Mouse (Mus musculus): ENCODE results near the gene Trim62. TPM values are rescaled to one million over a fixed set of nuclear protein-coding genes. Genes with fewer than 3 reads are reported as not detected.

Trim62 gene
- total RNA-seq, 2 experiments from 2014 or later: 0.34 to 0.45 TPM

DNA sequence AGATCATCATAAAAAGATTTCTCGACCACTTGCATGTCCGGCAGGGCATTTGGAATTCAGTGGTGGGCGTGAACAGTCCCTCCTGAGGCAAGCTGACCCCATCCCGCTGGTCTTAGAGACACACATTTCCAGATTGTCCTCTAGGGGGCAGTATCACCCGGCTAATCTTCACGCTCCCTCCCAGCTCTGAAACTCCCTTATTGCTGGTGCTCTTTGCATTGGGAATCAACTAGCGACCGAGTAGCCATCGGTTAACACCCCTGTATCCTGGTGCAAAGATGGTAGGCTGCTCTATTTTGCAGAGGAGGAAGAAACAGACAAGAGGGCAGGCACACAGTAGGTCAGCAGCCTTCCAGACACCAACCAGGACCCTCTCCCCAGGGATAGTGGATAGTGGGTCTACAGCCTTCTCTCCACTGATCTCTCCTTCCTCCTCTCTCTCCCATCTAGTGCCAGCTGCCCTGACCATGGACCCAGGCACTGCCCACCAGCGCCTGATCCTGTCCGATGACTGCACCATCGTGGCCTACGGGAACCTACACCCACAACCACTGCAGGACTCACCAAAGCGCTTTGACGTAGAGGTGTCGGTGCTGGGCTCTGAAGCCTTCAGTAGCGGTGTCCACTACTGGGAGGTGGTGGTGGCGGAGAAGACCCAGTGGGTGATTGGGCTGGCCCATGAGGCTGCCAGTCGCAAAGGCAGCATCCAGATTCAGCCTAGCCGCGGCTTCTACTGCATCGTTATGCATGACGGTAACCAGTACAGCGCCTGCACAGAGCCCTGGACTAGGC is 25.4 kb downstream of the Trim62 start:
- DNase-seq (ENCODE audit: low spot score): peak; percentile 28

DNA sequence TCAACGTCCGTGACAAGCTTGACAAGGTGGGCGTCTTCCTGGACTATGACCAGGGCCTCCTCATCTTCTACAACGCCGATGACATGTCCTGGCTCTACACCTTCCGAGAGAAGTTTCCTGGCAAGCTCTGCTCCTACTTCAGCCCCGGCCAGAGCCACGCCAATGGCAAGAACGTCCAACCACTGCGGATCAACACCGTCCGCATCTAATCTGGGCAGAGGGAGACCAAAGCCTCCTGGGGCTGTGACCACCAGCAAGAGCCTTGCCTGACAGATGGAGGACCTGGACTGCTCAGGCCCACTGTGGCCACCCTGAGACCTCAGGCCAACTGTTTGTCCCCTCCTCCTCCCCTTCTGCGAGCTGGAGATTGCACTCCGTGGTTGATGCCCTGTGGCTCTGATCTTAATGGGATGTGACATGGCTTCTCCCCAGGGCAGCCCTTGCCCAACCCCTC is 26.0 kb downstream of the Trim62 start:
- no peak for DNase-seq (ENCODE audit: low spot score)

DNA sequence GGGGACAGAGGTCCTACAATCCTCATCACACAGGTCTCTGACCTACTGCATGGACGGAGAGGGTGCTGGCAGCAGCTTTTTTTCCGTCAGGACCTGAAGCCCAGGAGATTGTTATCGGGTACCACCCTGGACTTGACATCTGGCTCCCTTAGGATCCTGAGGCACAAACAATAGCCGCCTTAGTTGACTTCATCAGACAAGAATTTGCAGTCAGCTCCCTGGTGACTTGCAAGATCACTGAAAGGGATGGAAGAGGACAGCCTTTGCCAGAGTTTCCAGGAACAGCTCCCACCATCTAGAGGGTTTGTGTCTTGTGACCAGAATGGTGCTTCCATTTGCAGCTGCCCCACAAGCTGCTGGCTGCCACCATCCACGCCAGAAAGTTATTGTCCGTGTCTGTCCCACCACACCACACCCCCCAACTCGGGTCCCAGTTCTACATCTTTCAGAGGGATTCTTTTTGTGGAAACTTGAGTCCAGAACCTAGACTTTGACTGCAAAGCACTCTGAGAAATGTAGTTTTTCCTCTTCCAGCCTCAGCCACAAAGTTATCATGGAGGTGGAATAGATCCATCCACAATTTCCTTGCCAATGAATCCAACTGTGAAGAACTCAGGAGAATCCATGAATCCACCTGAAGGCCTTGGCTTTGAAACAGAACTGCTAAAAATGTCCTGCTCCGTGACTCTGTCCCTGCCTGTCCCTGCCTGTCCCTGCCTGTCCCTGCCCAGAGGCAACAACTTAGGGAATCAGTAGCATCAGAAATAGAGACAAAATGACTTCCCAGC is 27.1 kb downstream of the Trim62 start:
- no peak for DNase-seq (ENCODE audit: low spot score)

DNA sequence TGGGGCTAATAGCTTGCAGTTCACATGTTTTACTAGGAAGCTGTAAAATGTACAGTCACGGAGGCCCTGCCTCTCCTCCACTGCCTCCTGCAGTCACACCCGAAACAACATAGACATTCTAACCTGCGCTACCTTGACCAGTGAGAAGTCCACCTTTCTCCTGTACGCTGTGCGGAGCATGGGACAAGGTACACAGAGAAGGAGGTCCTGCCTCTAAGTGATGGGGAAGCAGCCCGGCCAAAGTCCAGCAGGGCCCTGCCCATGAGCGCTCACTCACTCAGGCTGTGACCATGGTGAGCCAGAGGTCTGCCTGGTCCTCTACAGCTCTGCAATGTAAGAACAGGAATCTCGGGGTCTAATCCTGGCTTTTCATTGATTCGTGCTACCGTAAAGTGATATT is 28.7 kb downstream of the Trim62 start:
- DNase-seq (ENCODE audit: low spot score): no peak

DNA sequence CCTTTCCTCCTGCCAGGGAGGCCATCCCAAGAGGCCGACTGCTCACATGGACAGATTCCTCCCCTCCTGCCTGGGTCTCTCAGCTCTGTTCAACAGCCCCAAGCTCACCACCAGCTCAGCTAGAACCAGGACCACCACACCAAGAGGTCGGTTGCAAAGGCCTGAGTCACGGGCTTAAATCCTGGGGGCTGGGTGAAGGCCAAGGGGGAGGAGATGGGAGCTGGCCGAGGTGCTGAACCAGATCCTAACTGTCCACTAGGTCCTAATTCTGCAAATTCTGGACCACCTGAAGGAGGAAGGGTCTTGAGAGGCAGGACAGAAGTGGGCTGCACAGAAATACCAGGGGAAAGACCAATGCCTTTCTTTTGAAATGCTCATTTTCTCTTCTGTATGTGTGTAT is 30.4 kb downstream of the Trim62 start:
- DNase-seq (ENCODE audit: low spot score): no peak

DNA sequence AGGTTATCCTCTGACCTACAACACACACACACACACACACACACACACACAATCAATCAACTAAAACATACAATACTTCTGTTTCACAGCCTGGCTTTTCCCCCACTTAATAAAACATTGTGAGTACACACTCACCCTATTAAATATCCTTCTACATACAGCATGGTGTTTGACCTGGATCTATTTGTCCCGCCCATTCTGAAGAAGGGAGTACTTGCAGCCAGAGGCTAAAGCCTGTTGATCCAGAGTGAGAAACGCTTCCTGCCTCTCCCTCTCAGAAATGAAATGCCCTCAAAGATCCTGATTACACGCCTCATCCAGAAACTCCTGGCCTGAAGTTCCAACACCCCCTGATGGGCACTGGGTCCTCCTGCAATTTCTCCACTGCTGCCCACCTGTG is 33.7 kb downstream of the Trim62 start:
- no peak for DNase-seq (ENCODE audit: low spot score)

DNA sequence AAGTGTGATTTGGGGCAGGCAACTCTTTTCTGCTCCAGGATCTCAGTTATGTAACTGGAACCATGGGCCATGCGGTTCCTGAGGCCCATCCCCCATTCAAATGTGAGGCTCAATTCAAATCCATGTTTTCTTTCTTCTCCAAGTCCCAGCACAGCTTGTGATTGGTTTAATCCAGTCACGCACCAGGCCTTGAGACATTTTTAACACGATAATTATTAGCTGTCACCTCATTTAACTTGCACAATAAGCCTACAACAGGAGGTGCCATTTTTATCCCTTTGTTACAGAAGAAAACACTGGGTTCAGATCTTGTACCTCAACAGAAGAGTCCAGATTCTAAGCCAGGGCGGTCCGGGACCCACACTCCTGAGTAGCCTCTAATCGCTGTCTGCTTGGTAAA is 34.4 kb downstream of the Trim62 start:
- DNase-seq (ENCODE audit: low spot score): no peak

DNA sequence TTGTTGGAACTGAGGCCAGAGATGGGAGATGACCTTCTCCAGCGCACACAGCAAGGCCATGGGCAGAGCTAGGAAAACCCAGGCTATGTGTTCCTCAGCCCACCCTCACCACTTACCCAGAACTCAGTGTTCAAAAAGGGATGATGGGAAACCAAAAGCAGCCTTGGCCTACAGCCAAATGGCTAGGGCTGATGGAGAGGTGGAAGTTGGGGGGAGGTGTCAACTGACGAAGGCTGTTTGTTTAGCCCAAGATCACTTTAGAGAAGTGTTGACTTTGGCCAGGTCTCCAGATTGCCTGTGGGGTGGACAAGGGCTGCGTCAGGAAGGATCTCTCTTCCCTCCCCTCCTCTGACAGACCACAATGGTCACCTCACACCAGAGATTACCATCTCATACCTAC is 34.8 kb downstream of the Trim62 start:
- no peak for DNase-seq (ENCODE audit: low spot score)

DNA sequence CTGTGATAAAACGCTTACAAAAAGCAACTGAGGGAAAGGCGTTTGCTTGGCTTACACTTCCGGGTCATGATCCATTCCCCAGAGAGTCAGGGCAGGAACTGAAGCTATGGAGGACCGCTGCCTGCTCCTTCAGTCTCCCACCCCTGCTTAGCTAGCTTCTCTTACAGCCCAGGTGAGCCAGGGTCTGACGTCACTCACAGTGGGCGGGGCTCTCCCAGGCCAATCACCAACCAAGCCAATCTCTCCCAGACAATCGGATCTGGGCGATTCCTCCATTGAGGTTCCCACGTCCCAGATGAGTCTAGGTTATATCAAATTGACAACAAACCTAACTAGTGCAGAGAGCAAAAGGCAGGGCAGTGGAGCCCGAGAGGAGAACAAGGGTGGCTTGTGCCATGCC is 35.7 kb downstream of the Trim62 start:
- no peak for DNase-seq (ENCODE audit: low spot score)

DNA sequence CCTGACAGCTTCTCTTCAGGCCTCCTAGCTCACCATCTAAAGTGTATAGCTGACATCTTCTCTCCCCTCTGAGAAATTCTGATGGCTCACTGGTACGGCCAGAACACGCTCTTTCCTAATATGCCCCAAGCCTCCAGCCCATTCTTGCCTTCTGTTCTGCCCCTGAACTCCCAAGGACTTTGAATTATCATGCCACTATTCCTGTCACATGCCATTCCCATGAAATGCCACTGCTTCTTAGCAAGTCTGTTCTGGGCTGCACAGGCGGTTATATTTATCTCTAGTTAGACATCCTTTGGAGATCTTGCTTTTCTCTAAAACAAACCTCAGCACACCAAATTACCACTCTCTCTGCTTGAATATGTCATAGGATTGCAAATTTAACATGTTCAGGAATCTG is 40.2 kb downstream of the Trim62 start:
- DNase-seq (ENCODE audit: low spot score): no peak

DNA sequence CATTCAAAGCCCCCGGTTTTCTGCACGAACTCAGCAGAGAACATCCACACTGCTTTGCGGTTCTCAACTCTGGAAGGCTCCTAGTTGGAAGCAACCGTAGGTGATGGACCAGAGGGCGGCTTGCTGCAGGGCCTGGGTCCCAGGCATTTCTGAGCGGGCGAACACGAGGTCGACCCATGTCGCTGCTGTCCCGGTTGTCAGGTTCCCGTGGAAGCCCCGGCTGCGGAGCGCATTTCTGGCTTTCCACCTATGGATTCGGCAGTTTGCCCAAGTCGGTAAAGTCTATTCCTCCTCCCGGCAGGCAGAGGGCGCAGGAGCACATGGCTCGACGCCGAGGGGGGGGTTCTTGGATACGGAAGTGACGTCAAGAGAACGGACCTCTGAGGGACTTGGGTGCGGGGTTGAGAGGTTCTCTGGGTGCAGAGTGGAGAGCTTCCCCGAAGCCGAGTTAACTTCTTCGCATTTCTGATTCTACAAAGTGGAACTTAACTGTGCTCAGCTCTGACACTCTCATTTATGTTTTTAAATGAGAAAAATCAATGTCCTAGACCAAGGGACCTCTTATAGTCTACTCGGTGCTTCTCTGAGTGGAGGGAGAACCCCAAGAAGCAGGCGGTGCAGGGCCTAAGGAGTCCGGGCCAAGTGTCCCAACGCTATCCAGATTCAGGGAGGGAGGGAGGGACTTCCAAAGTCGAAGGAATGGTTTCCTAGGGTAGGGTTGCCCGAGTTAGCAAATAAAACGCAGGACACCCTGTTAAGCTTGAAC is 41.6 kb downstream of the Trim62 start:
- peak; percentile 79 for DNase-seq (ENCODE audit: low spot score)

DNA sequence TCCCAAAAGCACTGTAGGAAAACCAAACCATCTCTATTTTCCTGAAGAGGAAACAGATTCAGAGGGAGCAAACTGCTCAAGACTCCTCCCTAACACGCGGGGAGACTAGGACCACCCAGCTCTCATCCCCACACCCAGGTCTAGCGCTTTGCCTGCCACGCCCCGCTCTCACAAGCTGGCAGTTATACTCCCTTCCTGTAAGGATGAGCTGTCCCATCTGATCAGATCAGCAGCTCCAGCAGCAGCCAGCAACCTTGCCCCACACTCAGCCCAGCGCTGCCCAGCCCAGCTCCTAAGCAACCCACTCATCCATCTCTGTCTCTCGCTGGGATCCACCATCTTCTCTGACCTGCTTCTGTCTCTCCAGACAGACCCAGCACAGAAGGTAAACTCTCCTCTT is 49.4 kb downstream of the Trim62 start:
- DNase-seq (ENCODE audit: low spot score): no peak

DNA sequence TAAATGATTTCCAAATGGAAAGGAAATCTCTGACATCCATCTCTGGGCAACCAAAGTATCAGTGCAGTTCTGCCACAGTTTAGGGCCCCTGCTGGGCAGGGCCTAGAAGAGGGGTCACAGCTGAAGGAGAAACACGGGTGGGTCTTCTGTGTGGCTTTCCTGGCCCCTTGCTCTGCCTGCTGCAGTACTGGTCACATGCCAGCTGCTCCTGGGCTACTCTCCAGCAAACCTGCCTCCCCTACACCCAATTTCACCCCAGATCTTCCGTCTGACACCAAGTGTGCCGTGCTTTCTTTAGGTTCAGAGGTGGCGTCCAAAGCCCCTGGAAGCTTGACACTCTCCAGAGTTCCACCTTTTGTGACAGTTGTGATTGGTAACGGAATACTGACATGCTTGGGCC is 52.2 kb downstream of the Trim62 start:
- no peak for DNase-seq (ENCODE audit: low spot score)

DNA sequence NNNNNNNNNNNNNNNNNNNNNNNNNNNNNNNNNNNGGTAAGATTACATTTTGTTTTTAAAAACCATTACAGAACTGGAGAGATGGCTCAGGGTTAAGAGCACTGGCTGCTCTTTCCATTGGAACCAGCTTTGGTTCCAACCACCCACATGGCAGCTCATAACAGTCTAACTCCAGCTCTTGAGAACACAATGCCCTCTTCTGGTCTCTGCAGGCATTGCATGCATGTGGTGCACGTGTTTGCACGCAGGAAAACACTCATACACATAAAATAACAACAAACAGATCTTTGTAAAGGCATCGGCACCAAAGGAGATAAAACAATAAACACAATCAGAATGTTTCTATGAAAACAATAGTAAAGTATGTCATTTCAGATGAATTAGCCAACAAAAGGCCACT is 59.0 kb downstream of the Trim62 start:
- no peak for DNase-seq (ENCODE audit: low spot score)

DNA sequence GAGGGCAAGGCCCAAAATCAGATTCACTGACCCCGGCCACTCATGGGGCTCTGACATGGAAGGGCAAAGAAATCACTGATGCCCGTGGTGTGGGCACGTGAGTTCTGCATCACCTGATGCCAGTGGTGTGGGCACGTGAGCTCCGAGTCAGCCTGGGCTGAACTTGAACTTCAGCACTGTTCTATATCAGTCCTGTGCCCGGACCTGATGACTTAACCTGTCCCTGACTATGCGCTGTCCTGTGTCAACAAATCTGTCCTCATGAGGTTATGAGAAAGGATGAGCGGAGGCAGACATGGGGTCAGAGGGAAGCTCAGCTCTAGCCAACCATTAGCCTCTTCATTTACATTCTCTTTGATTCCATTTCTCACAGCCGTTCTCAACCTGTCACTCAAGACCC is 63.4 kb downstream of the Trim62 start:
- DNase-seq (ENCODE audit: low spot score): no peak

DNA sequence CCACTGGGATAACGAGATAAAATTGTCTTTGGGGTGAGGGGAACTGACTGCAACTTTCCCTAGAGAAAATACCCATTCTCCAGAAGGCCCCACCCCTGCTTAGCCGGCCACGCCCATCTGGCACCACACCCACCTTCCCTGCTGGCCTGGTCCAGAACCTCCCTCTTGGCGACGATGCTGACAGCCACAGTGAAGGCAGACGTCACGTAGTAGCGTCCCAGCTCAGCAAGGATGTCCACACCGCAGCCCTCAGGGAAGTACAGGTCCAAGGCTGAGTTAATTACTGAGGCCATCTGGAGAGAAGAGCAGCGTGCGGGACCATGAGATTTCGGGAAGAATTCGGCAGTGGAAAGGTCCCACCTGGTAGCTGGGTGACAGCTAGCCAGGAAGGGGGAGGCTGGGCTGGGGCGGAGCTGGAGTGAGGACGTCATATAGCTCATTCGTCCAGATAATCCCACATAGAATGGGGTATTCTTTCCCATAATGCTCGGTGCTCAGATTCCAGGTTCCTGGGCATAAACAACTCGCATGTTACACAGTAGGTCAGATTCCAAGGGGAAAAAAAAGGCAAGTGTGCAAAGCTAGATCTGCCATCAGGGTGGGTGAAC is 64.0 kb downstream of the Trim62 start:
- no peak for DNase-seq (ENCODE audit: low spot score)

DNA sequence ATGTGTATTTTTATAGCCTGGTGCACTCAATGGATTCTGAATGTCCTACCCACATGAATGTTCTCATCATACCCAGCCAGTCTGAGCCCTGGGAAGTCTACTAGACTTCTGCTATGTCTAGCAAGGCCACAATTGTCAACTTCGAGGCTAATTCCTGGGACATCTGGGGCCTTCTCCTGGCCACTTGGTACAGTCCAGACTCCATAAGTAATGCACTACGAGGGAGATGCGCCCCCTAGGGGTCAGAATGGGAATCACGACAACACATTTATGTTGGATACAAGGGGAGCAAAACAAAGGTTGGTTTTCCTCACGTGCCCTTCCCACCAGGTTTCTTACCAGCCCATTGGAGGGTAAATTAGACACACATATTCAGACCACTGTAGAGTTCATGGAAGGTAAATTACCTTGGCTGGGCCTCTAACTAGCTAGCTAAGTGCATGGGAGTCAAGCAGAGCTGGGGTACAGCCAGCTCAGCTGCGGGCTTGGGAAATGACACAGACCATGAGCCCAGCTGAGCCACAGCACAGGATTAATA is 64.8 kb downstream of the Trim62 start:
- peak; percentile 28 for DNase-seq (ENCODE audit: low spot score)

DNA sequence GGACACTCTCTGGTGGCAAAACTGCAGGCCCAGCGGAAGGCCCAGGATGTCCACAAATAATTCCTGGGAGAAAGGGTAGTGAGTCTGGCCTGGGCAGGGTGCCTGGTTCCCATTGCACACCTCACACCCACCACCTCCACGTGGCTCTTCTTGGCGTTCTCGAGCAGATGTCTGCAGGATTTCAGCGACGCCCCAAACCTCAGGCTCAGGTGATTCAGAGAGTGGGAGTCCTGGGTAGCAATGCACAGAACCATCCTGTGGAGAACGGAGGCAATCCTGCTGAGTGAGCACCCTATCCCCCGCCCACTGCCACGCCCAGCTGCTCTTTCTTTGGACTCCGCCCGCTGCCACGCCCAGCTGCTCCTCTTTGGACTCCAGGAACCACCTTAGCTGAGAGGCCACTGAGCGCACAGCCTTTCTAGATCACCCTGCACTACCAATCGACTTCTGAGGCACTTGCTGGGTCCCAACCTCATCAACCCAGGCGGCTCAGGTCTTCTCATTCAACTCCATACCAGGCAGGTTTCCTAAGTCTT is 66.2 kb downstream of the Trim62 start:
- no peak for DNase-seq (ENCODE audit: low spot score)

DNA sequence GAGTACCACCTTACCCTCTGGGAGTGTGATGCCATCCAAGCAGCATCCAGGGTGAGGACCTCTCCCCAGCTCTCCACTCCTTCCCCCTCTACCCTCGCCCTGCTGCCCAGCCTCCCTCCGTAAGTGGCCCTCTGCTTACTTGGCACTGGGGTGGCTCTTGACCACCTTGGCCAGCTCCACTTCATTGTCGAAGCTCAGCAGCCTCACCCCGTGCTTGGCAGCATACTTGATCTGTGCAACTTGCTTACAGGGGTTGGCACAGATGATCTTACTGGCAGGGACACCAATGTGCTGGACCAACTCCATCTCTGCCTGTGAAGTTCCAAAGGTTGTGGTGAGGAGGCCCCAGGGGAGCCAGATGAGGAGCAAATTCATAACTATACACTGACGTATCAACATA is 67.1 kb downstream of the Trim62 start:
- no peak for DNase-seq (ENCODE audit: low spot score)

DNA sequence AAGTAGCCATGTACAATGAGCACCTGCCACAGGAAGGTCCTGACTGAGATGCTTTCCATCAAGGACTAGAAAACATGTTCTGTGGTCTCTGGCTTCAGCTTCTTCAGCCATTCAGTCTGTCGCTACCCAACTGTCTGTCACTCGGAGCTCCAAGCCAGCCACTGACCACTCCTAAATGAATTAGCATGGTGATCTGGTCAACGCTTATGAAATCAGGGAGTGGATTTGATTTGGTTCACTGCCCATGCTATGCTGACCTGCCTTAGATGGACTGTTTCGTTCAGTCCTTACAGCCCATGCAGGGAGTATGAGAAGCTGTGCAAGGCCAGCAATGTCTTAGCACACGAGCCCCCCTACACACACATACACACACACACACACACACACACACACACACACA is 70.5 kb downstream of the Trim62 start:
- DNase-seq (ENCODE audit: low spot score): no peak
